Mouse (Mus musculus): ENCODE data around the gene Cd68. TPM values are rescaled to one million over a fixed set of nuclear protein-coding genes. Genes with fewer than 3 reads are reported as not detected.
A peak's percentile ranks its signal among the peaks of the same experiment; 100 is the strongest.
"Not testable (repeated sequence)": the region's sequence is repeated elsewhere in the genome, so short reads cannot be mapped to it uniquely, and the experiment has no call there.

The Cd68 gene
- polyA plus RNA-seq, 1 experiment from 2014 or later: 10.0 TPM

DNA sequence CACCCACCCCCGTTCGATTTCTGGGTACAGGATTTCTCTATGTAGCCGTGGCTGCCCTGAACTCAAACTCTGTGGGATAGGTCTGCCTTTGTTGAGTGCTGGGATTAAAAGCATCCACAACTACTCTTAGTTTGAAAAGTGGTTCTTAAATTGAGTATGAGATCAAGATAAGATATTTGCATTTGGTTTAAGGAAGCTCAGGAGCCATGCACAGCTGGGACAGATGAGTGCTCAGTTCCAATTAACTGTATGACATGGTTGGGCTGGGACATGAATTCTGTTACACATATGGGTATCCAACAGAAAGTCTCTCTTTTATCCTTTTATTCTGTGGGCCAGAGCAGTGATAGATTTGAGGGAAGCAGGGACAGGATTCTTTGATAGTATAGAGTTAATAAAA lies 30.5 kb downstream of the Cd68 start:
- Histone ChIP-seq H3K36me3 (peaks cover 33% of the 10 kb centered on the region), H3K27ac (no peak overlapping the region), H3K4me2 (peak overlapping the region; percentile 70), H3K27me3 (no peaks in the 10 kb centered on the region), H3K4me1 (peaks cover 28% of the 10 kb centered on the region), H3K4me3 (replicated peaks) (0 out of 2 replicates have a peak overlapping the region, but pooled peaks have one; percentile 1), H3K9me3 (replicated peaks) (no peaks in the 10 kb centered on the region), H3K9ac (no peak overlapping the region)
- ATAC-seq (replicated peaks; ENCODE audit: low FRiP score): no peak
- 86% methylated on average over 3 of the region's 3 CpGs for WGBS

GRCm38 (mm10) chr11:69633128-69633866 lies 32.7 kb downstream of the Cd68 start:
- WGBS: under 1% methylated on average over 40 of the region's 50 CpGs
- H3K36me3 ChIP-seq: peaks cover 15% of the 10 kb centered on the region
- no peaks in the 10 kb centered on the region for H3K9me3 ChIP-seq (replicated peaks)
- peak overlapping the region; percentile 99 for H3K9ac ChIP-seq
- ATAC-seq (replicated peaks; ENCODE audit: low FRiP score): peak; percentile 68
- peak overlapping the region; percentile 99 for H3K4me3 ChIP-seq (replicated peaks)
- peak overlapping the region; percentile 70 for H3K4me2 ChIP-seq
- H3K27ac ChIP-seq: peak overlapping the region; percentile 98
- H3K4me1 ChIP-seq: peaks cover 30% of the 10 kb centered on the region
- no peaks in the 10 kb centered on the region for H3K27me3 ChIP-seq

DNA sequence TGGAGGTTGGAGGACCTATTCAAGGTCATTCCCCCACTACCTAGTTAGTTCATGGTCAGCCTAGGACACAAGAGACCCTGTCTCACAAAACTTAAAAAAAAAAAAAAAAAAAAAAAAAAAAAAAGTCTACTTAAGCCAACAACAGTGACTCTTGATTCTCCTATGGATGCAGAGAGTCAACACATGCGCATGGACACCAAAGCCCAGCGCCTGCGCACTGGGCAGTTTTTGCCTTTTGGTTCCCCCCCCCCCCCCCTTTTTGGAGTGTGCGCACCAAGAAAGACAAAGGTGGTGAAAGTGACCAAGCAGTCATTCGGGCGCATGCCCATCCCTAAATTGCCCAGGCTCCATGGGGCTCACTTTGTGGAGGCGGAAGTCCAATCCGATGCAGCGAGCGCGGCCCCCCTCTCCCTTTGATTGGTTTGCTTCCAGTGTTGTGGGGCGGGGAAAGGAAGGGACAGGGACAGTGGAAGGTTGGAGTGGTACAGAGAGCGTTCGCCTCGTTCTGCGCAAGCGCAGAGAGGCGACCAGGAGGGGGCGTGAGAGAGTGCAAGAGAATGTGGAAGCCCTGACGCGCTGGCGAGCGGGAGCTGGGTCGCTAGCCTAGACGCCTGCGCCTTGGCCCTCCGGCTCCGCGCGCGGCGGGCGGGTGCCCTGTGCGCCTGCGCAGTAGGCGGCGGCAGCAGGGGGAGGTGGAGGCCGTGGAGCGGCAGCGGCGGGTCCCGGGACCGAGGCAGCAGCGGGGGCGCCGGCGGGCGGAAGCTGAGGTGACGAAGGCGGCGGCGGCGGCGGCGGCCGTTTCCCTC lies 33.5 kb downstream of the Cd68 start, which contains the start of gene Fxr2:
Gene Fxr2 (plus strand): TSS at position 707 of the 806 bp plus-strand sequence.
- peak within 1 kb of the TSS; percentile 99 for H3K4me3 ChIP-seq (replicated peaks)
- peak within 1 kb of the TSS; percentile 70 for H3K4me2 ChIP-seq
- no peaks in the 10 kb centered on the region for H3K9me3 ChIP-seq (replicated peaks)
- peaks cover 8% of the 10 kb centered on the region for H3K36me3 ChIP-seq
- peak; percentile 98 for ATAC-seq (replicated peaks; ENCODE audit: low FRiP score)
- H3K27ac ChIP-seq: peak within 1 kb of the TSS; percentile 98
- peak within 1 kb of the TSS; percentile 99 for H3K9ac ChIP-seq
- no peaks in the 10 kb centered on the region for H3K27me3 ChIP-seq
- peaks cover 30% of the 10 kb centered on the region for H3K4me1 ChIP-seq
- under 1% methylated on average over 56 of the region's 56 CpGs for WGBS

- Histone ChIP-seq H3K4me1 (peaks cover 17% of the 10 kb centered on the region), H3K27ac (no peak overlapping the region), H3K36me3 (no peaks in the 10 kb centered on the region), H3K4me2 (no peak overlapping the region), H3K9me3 (replicated peaks) (no peaks in the 10 kb centered on the region), H3K4me3 (replicated peaks) (no peak overlapping the region), H3K9ac (no peak overlapping the region), H3K27me3 (no peaks in the 10 kb centered on the region)
- 70% methylated on average over 1 of the region's 1 CpGs for WGBS
- ATAC-seq (replicated peaks; ENCODE audit: low FRiP score): no peak
Observed at GRCm38 (mm10) chr11:69629802-69630201, 36.2 kb downstream of the Cd68 start.

DNA sequence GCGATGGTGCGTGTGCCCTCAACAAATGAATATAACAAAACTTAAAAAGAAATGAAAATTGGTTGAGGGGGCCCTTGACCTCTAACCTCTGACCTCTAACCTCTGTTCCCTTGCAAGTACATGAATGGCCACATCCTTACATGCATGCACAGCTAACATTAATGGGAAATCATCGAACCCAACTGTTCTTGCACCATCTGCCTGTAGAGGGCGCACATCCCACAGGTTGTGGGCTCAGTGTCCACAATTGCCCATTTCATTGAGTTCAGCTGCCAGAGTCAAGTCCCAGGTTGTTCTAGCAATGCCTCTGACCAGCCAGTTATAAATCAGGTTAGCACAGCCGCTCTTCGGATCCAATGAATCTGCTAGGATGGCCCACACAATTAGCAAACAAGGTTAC lies 37.7 kb downstream of the Cd68 start:
- Histone ChIP-seq H3K4me3 (replicated peaks) (no peak overlapping the region), H3K4me2 (no peak overlapping the region), H3K4me1 (peaks cover 5% of the 10 kb centered on the region; the same call in 1 of the 2 replicates), H3K36me3 (no peaks in the 10 kb centered on the region), H3K9me3 (replicated peaks) (no peaks in the 10 kb centered on the region), H3K27me3 (no peaks in the 10 kb centered on the region), H3K9ac (no peak overlapping the region), H3K27ac (no peak overlapping the region)
- no peak for ATAC-seq (replicated peaks; ENCODE audit: low FRiP score)
- WGBS: 35% methylated on average over 6 of the region's 6 CpGs

- WGBS: 86% methylated on average over 2 of the region's 2 CpGs
- not testable (repeated sequence) for H3K27ac ChIP-seq; H3K9me3 ChIP-seq (replicated peaks); H3K27me3 ChIP-seq; H3K9ac ChIP-seq; H3K4me3 ChIP-seq (replicated peaks); H3K36me3 ChIP-seq; H3K4me2 ChIP-seq; ATAC-seq (replicated peaks; ENCODE audit: low FRiP score)
- peaks cover 11% of the 10 kb centered on the region for H3K4me1 ChIP-seq
Observed at GRCm38 (mm10) chr11:69624339-69624738, 41.6 kb downstream of the Cd68 start.

DNA sequence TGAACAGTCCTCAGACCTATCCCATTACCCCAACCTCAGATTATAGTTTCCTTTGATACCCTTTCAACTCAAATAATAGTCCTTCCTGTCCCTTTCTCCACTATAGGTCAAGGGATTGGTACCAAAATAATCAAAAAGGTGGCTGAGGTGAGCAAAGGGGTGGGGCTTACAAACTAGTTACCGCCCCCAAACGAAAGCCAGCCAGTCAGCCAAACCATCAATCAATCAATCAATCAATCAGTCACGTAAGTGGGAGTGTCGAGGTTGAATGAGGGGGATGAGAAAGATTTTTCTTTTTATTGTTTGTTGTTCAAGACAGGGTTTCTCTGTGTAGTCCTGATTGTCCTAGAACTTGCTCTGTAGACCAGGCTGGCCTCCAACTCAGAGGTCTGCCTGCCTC lies 42.9 kb downstream of the Cd68 start:
- Histone ChIP-seq H3K4me1 (peaks cover 9% of the 10 kb centered on the region), H3K9ac (no peak overlapping the region; the same call in 1 of the 2 replicates), H3K27ac (no peak overlapping the region), H3K9me3 (replicated peaks) (no peaks in the 10 kb centered on the region), H3K4me2 (peak overlapping the region; percentile 83), H3K4me3 (replicated peaks) (peak overlapping the region; percentile 65), H3K36me3 (no peaks in the 10 kb centered on the region), H3K27me3 (no peaks in the 10 kb centered on the region)
- ATAC-seq (replicated peaks; ENCODE audit: low FRiP score): no peak
- WGBS: 67% methylated on average over 4 of the region's 4 CpGs

- no peaks in the 10 kb centered on the region for H3K36me3 ChIP-seq
- peaks cover 9% of the 10 kb centered on the region for H3K4me1 ChIP-seq
- no peak; the same call in 1 of the 2 replicates for ATAC-seq (replicated peaks; ENCODE audit: low FRiP score)
- peak overlapping the region; percentile 72 for H3K9ac ChIP-seq
- H3K27ac ChIP-seq: peak overlapping the region; percentile 84
- 24% methylated on average over 6 of the region's 6 CpGs for WGBS
- H3K9me3 ChIP-seq (replicated peaks): no peaks in the 10 kb centered on the region
- H3K27me3 ChIP-seq: no peaks in the 10 kb centered on the region
- peak overlapping the region; percentile 83 for H3K4me2 ChIP-seq
- H3K4me3 ChIP-seq (replicated peaks): peak overlapping the region; percentile 65
Observed at GRCm38 (mm10) chr11:69622406-69622805, 43.5 kb downstream of the Cd68 start.

GRCm38 (mm10) chr11:69621571-69622268 lies 44.2 kb downstream of the Cd68 start, which contains the start of gene Sat2:
Gene Sat2, plus strand, starts transcription at chr11:69622024.
- peak within 1 kb of the TSS; percentile 84 for H3K27ac ChIP-seq
- H3K4me1 ChIP-seq: peaks cover 9% of the 10 kb centered on the region
- H3K27me3 ChIP-seq: peaks cover 4% of the 10 kb centered on the region; the same call in 1 of the 2 replicates
- no peaks in the 10 kb centered on the region for H3K9me3 ChIP-seq (replicated peaks)
- under 1% methylated on average over 20 of the region's 20 CpGs for WGBS
- H3K36me3 ChIP-seq: no peaks in the 10 kb centered on the region
- H3K9ac ChIP-seq: peak within 1 kb of the TSS; percentile 72
- H3K4me3 ChIP-seq (replicated peaks): peak within 1 kb of the TSS; percentile 65
- ATAC-seq (replicated peaks; ENCODE audit: low FRiP score): peak; percentile 88
- H3K4me2 ChIP-seq: peak within 1 kb of the TSS; percentile 83

DNA sequence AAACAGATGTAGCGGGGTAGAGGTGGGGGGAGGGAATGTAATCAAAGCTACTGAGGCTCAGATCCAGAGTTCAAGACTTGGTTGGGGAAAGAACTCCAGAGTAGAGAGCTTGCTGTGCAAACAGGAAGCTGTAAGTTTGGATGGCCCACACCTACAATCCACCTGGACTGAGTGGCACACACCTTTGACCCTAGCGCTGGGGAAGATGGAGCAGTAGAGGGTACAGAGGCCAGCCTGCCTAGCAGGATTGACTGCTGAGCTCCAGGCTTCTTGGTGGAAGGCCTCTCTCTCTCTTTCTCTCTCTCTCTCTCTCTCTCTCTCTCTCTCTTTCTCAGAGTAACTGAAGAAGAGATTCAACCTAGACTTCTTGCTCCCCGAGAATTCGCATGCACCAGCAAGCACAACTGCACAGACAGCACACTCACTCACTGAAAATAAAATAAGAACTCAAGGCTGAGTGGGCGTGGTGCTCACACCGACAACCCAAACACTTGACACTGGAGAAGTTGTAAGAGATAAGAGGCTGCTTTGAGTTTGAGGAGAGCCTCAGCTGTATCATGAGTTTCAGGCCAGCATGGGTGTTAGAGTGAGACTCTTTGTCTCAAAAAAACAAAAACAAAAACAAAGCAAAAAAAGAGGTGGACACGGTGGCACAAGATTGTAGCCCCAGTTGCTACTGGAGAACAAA lies 45.4 kb downstream of the Cd68 start:
- Histone ChIP-seq H3K4me3 (replicated peaks) (no peak overlapping the region), H3K4me2 (no peak overlapping the region), H3K27me3 (peaks cover 8% of the 10 kb centered on the region; the same call in 1 of the 2 replicates), H3K9ac (no peak overlapping the region), H3K9me3 (replicated peaks) (no peaks in the 10 kb centered on the region), H3K4me1 (peaks cover 9% of the 10 kb centered on the region), H3K36me3 (no peaks in the 10 kb centered on the region), H3K27ac (no peak overlapping the region)
- ATAC-seq (replicated peaks; ENCODE audit: low FRiP score): no peak
- 82% methylated on average over 7 of the region's 7 CpGs for WGBS

DNA sequence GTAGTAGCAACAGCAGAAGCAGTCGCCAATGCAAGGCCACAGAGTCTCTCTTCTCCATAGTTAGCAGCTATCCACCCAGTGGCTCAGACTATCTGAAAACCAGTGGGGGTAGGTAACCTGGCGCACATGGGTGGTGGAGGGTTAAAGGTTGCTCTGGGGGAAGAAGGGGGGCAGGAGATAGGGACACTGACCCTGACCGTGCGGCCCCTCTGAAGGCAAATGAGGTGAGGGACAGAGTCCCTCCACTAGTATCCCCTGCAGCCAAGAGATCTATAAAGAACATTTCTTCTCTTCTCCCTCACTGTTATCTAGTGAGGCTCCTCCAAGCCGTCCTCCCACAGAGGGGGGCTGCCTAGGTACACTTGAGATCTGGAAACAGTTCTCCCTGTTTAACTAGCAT lies 48.1 kb downstream of the Cd68 start, which contains the start of gene Shbg:
Gene Shbg (minus strand): TSS at position 101 of the 400 bp plus-strand sequence.
- peaks cover 14% of the 10 kb centered on the region for H3K4me1 ChIP-seq
- H3K36me3 ChIP-seq: no peaks in the 10 kb centered on the region
- WGBS: 60% methylated on average over 5 of the region's 5 CpGs
- H3K4me2 ChIP-seq: no peak within 1 kb of the TSS
- no peak within 1 kb of the TSS for H3K27ac ChIP-seq
- H3K4me3 ChIP-seq (replicated peaks): no peak within 1 kb of the TSS
- H3K9me3 ChIP-seq (replicated peaks): no peaks in the 10 kb centered on the region
- no peak within 1 kb of the TSS for H3K9ac ChIP-seq
- peaks cover 8% of the 10 kb centered on the region; the same call in 1 of the 2 replicates for H3K27me3 ChIP-seq
- ATAC-seq (replicated peaks; ENCODE audit: low FRiP score): no peak

Measured in kidney, embryonic 15.5 days (tissue).